Mouse (Mus musculus) ES-Bruce4 (cell line): ENCODE data around the gene Dhrs9.

Experiments
- CTCF ChIP-seq: IDR thresholded peaks from one replicate; pipeline ENCODE4 v1.8.1; 2011; ENCODE audit warnings: low read depth, low read length
- POLR2A ChIP-seq: IDR thresholded peaks from one replicate; pipeline ENCODE4 v1.8.1; 2011; ENCODE audit warnings: low read length; ENCODE audit not compliant: insufficient read depth

- TF ChIP-seq CTCF (no peak), POLR2A (no peak)
These were observed 44.6 kb downstream of the Dhrs9 start for GRCm38 (mm10) chr2:69424829-69425228.
